Mouse (Mus musculus) G1E (cell line): ENCODE measurements around the gene Zfp980. TPM values are rescaled to one million over a fixed set of nuclear protein-coding genes. Genes with fewer than 3 reads are reported as not detected.
"Not testable (repeated sequence)": the region's sequence is repeated elsewhere in the genome, so short reads cannot be mapped to it uniquely, and the experiment has no call there.

Experiments used
- ATAC-seq: 2 replicates; pipeline ENCODE4 v1.8.0; 2016; ENCODE audit warnings: mild to moderate bottlenecking; ENCODE audit not compliant: insufficient number of reproducible peaks, poor library complexity, low FRiP score, severe bottlenecking; ENCODE audit errors: extremely low read depth
- DNase-seq: peaks from one replicate; pipeline ENCODE4 v3.0.0; 2012; ENCODE audit warnings: low spot score
- H3K27me3 ChIP-seq: 2 replicates; pipeline ENCODE4 v1.6.1; 2012; ENCODE audit warnings: mild to moderate bottlenecking, low read length, inconsistent platforms; ENCODE audit not compliant: insufficient read depth
- H3K36me3 ChIP-seq: replicated peaks from 2 replicates; pipeline ENCODE3; 2012; ENCODE audit warnings: mild to moderate bottlenecking, inconsistent platforms
- H3K4me1 ChIP-seq: 2 replicates; pipeline ENCODE4 v1.6.1; 2012; ENCODE audit warnings: low read depth, low read length, inconsistent platforms, mixed read lengths; ENCODE audit not compliant: insufficient read depth
- H3K4me3 ChIP-seq: 2 replicates; pipeline ENCODE4 v1.5.1; 2012; ENCODE audit warnings: low read depth, mild to moderate bottlenecking, inconsistent platforms, low read length, moderate library complexity, mixed read lengths
- H3K9me3 ChIP-seq: replicated peaks from 2 replicates; pipeline ENCODE4 v1.6.1; 2012; ENCODE audit warnings: inconsistent platforms
- polyA plus RNA-seq: library from polyadenylated mRNA; stranded (reverse); fragments of >175 nt; gene quantifications from 2 replicates; pipeline ENCODE4 v1.2.3, GENCODE M21; 2012
- total RNA-seq, 2 experiments: library from RNA; stranded (forward) in 1 of 2; stranded (reverse) in 1 of 2; fragments of 200-1000 nt in 1 of 2; fragments of >200 nt in 1 of 2; fragmentation: Nextera tagmentation in 1 of 2; gene quantifications; 2 replicates each; pipeline ENCODE4 v1.2.3; 2014 to 2017

Gene Zfp980
- total RNA-seq (2014; fragmentation: Nextera tagmentation) (not detected in 2 replicates), total RNA-seq (2017) (0.29 and 0.44 TPM in 2 replicates), polyA plus RNA-seq (not detected in 2 replicates)

DNA sequence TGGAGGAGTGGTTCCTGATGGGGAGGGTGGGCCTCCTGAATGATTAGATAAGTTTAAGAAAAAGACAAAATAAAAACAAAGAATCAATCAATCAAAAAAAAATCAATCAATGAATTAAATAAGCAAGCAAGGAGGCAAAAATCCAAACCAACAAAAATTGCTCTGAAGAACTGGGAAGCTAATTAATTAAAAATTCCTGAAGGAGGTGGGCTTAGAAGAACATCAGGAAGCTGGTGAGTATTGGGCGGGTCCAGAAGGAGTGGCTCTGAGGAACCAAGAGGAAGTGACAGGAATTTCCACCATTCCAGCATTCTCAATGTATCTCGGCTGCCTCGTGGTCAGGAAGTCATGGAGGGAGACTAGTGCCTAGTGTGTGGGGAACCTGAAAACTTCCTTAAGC lies at the start of gene Zfp980:
Gene Zfp980, plus strand, starts transcription at position 301 of the 400 bp plus-strand sequence.
- not testable (repeated sequence) for ATAC-seq, DNase-seq, H3K27me3 ChIP-seq, H3K9me3 ChIP-seq, H3K4me1 ChIP-seq, H3K4me3 ChIP-seq, H3K36me3 ChIP-seq

DNA sequence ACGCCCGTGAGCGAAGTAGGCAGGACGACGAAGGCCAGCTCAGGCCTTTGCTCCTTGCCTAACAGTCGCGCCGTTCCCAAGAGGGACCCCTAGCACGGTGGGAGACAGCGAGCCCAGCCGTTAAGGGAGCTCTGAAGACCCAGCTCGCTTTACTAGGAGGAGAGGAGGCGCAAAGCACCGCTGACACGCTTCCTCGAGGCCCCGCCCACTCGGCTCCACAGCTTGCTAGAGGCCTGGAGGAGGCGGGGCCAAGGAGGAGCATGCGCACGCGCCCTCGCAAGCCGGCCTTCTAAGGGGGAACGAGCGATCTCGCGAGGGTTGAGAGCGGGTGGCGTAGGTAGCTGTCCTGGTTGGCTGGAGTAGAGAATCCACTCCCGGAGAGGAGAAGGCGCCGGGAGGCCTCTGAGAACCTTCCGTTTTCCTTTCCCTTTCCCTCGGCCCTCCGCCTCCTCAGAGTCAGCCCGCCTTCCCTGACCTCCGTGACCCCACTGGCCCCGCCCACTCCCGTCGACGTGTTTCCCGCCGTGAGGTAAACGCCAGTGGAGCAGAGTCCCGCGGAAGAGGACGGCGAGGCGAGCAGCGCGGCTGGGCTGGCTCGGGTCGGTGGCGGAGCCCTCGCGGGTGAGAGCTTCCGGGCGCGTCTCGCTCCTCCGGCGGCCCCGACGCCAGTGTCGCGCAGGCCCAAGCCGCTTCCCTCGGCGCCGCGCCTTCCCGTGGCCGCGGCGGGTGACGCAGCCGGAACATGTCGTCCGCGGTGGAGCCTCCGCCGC lies 29.9 kb upstream of the Zfp980 start:
- H3K27me3 ChIP-seq, H3K4me1 ChIP-seq, H3K36me3 ChIP-seq, ATAC-seq, DNase-seq, H3K4me3 ChIP-seq: not testable (repeated sequence)
- H3K9me3 ChIP-seq, result peaks cover 15% of the 10 kb centered on the region

GRCm38 (mm10) chr4:145674286-145674780 lies 3.8 kb downstream of the Zfp980 start:
- not testable (repeated sequence) for H3K4me1 ChIP-seq, H3K9me3 ChIP-seq, H3K4me3 ChIP-seq, H3K27me3 ChIP-seq, H3K36me3 ChIP-seq, DNase-seq, ATAC-seq

GRCm38 (mm10) chr4:145680217-145680616 lies 9.7 kb downstream of the Zfp980 start:
- ATAC-seq, result 0 out of 2 replicates have a peak, but pooled peaks have one; percentile 29

GRCm38 (mm10) chr4:145680672-145681387 lies 10.3 kb downstream of the Zfp980 start:
- peak; percentile 19; the same call in 1 of the 2 replicates for ATAC-seq
- H3K4me1 ChIP-seq, H3K36me3 ChIP-seq, H3K4me3 ChIP-seq, DNase-seq, H3K9me3 ChIP-seq, H3K27me3 ChIP-seq: not testable (repeated sequence)

More at GRCm38 (mm10) chr4:145680217-145680616, 9.7 kb downstream of the Zfp980 start:
- H3K4me1 ChIP-seq, H3K36me3 ChIP-seq, H3K27me3 ChIP-seq, DNase-seq, H3K4me3 ChIP-seq, H3K9me3 ChIP-seq: not testable (repeated sequence)

GRCm38 (mm10) chr4:145682021-145682420 lies 11.5 kb downstream of the Zfp980 start:
- not testable (repeated sequence) for DNase-seq, ATAC-seq, H3K4me3 ChIP-seq, H3K4me1 ChIP-seq, H3K36me3 ChIP-seq, H3K27me3 ChIP-seq
- peaks cover 11% of the 10 kb centered on the region for H3K9me3 ChIP-seq

DNA sequence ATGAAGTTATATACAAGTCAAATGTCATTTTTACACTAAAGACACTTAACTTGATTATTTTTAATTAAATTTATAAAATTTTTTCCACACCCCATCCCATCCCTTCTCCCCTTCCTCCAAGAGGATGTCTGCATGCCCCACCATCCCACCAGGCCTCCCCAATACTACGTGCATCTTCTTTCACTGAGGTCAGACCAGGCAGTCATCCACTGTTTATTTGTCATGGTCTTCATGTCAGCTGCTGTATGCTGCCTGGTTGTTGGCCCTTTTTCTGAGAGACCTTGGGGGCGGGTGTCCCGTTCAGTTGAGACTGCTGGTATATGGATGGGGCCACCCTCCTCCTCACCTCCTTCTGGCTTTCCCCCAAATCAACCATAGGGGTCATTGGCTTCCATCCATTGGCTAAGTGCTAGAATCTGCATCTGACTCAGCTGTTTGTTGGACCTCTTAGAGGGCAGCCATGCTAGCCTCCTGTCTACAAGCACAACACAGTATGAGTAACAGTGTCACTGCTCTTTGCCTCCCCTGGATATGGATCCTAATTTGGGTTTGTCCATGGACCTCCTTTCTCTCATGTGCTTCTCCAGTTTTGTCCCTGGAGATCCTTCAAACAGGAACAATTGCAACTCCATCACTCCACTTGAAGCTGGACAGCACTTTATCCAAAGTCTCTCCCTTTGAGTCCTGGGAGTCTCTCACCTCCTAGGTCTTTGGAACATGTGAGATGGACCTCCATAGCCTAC lies 12.7 kb downstream of the Zfp980 start:
- not testable (repeated sequence) for H3K36me3 ChIP-seq, DNase-seq, H3K4me3 ChIP-seq, H3K27me3 ChIP-seq, H3K4me1 ChIP-seq
- ATAC-seq, result peak; percentile 18; the same call in 1 of the 2 replicates
- peaks cover 11% of the 10 kb centered on the region for H3K9me3 ChIP-seq

DNA sequence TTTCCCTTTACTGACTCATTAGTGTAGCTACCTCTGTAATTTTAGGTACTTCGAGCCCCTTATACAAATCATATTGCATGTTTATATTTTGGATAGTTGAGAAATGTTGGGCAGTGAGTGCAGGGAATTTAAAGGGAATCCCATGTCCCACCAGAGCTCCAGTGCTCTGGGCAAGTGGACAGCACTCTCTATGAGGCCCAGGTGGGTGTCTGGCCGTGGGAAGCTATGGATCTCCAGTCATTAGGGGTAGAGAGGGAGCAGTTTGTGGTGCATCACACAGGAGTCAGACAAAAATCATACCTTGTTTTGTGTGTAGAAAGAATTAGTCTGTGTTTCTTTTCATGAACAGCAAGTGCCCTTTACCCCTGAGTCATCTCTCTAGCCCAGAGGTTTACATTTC lies 15.6 kb downstream of the Zfp980 start:
- not testable (repeated sequence) for DNase-seq, H3K4me3 ChIP-seq, H3K36me3 ChIP-seq, H3K27me3 ChIP-seq, H3K4me1 ChIP-seq, H3K9me3 ChIP-seq, ATAC-seq

- not testable (repeated sequence) for H3K4me3 ChIP-seq, H3K27me3 ChIP-seq, H3K4me1 ChIP-seq, ATAC-seq, DNase-seq, H3K9me3 ChIP-seq, H3K36me3 ChIP-seq
These were observed 74.6 kb downstream of the Zfp980 start for GRCm38 (mm10) chr4:145744935-145745644.

- not testable (repeated sequence) for DNase-seq, H3K4me1 ChIP-seq, H3K27me3 ChIP-seq, H3K4me3 ChIP-seq, H3K36me3 ChIP-seq, ATAC-seq, H3K9me3 ChIP-seq
These were observed 75.1 kb downstream of the Zfp980 start for GRCm38 (mm10) chr4:145745645-145745991.
